Mouse (Mus musculus): ENCODE data around the gene Gca. TPM values are rescaled to one million over a fixed set of nuclear protein-coding genes. Genes with fewer than 3 reads are reported as not detected.
A peak's percentile ranks its signal among the peaks of the same experiment; 100 is the strongest.

Gene Gca
- total and polyA plus RNA-seq, 3 experiments = 6.2 to 17.9 TPM; not detected in 1

- no peak for TF ChIP-seq HCFC1 (IDR thresholded peaks at IDR 0.05; ENCODE audit: low read depth, low read length)
Measured at GRCm38 (mm10) chr2:62630446-62630845, 33.6 kb upstream of the Gca start (continued).

GRCm38 (mm10) chr2:62639869-62640268, 24.2 kb upstream of the Gca start:
- no peak overlapping the region for H3K9ac ChIP-seq (ENCODE audit: control insufficient read depth, low read depth, low read length, poor library complexity, severe bottlenecking)
- H3K9me3 ChIP-seq (replicated peaks; ENCODE audit: insufficient read depth, low read length) = no peaks in the 10 kb centered on the region
- peak; percentile 41 for DNase-seq (ENCODE audit: low read depth, low spot score)
- no peak overlapping the region for H3K27ac ChIP-seq (ENCODE audit: control insufficient read depth, low read depth, low read length)
- H3K4me1 ChIP-seq (ENCODE audit: control insufficient read depth in 1 of 2, insufficient read depth in 2 of 2, low read length in 2 of 2) = peaks cover 0 to 3% of the 10 kb centered on the region in 2 experiments; a peak in 2 of 4 replicates
- H3K27me3 ChIP-seq (ENCODE audit: control insufficient read depth in 1 of 2, insufficient read depth in 2 of 2, low read length in 2 of 2) = no peaks in the 10 kb centered on the region
- TF ChIP-seq CTCF (IDR thresholded peaks at IDR 0.05 in 2 of 3, conservative IDR thresholded peaks at IDR 0.05 in 1 of 3; ENCODE audit: control insufficient read depth in 1 of 3, insufficient read depth in 1 of 3, low read depth in 2 of 3, low read length in 3 of 3, poor library complexity in 1 of 3, severe bottlenecking in 1 of 3) (no peak), TCF12 (IDR thresholded peaks at IDR 0.05; ENCODE audit: low read depth, low read length) (no peak), RCOR1 (IDR thresholded peaks at IDR 0.05; ENCODE audit: low read depth, low read length) (no peak), USF1 (IDR thresholded peaks at IDR 0.05; ENCODE audit: low read depth, low read length) (no peak), NRF1 (IDR thresholded peaks at IDR 0.05; ENCODE audit: insufficient read depth, low read depth, low read length, poor library complexity, severe bottlenecking) (no peak), MAFK (IDR thresholded peaks at IDR 0.05; ENCODE audit: borderline replicate concordance, low read depth, low read length) (no peak), MEF2A (IDR thresholded peaks at IDR 0.05; ENCODE audit: extremely low read depth, insufficient replicate concordance, low read depth, low read length, poor library complexity, severe bottlenecking) (no peak), ZNF384 (IDR thresholded peaks at IDR 0.05; ENCODE audit: low read depth, low read length) (no peak), GATA1 (IDR thresholded peaks at IDR 0.05; ENCODE audit: low read depth, low read length) (no peak)
- peaks cover 0 to 14% of the 10 kb centered on the region in 2 experiments; a peak in 2 of 4 replicates for H3K36me3 ChIP-seq (ENCODE audit: control insufficient read depth in 1 of 2, insufficient read depth in 2 of 2, low read length in 2 of 2)
- H3K79me2 ChIP-seq (ENCODE audit: control insufficient read depth, insufficient read depth, low read length, poor library complexity) = peaks cover 15% of the 10 kb centered on the region
- H3K4me3 ChIP-seq (ENCODE audit: control insufficient read depth in 1 of 2, insufficient read depth in 1 of 2, low read depth in 2 of 2, low read length in 2 of 2) = no peak overlapping the region

GRCm38 (mm10) chr2:62643405-62644305, 20.4 kb upstream of the Gca start:
- Histone ChIP-seq H3K79me2 (ENCODE audit: control insufficient read depth, insufficient read depth, low read length, poor library complexity) (peaks cover 23% of the 10 kb centered on the region), H3K4me3 (ENCODE audit: control insufficient read depth in 1 of 2, insufficient read depth in 1 of 2, low read depth in 2 of 2, low read length in 2 of 2) (peak overlapping the region; percentile 69 to 79), H3K27me3 (ENCODE audit: control insufficient read depth in 1 of 2, insufficient read depth in 2 of 2, low read length in 2 of 2) (no peaks in the 10 kb centered on the region), H3K9ac (ENCODE audit: control insufficient read depth, low read depth, low read length, poor library complexity, severe bottlenecking) (peak overlapping the region; percentile 84), H3K27ac (ENCODE audit: control insufficient read depth, low read depth, low read length) (peak overlapping the region; percentile 45), H3K36me3 (ENCODE audit: control insufficient read depth in 1 of 2, insufficient read depth in 2 of 2, low read length in 2 of 2) (peaks cover 0 to 14% of the 10 kb centered on the region in 2 experiments; a peak in 2 of 4 replicates), H3K4me1 (ENCODE audit: control insufficient read depth in 1 of 2, insufficient read depth in 2 of 2, low read length in 2 of 2) (peaks cover 0 to 3% of the 10 kb centered on the region in 2 experiments; a peak in 2 of 4 replicates), H3K9me3 (replicated peaks; ENCODE audit: insufficient read depth, low read length) (no peaks in the 10 kb centered on the region)
- DNase-seq (ENCODE audit: low read depth, low spot score) = peak; percentile 94
- TF ChIP-seq JUND (IDR thresholded peaks at IDR 0.05; ENCODE audit: low read depth, low read length) = no peak
- no peak for TF ChIP-seq RAD21 (IDR thresholded peaks at IDR 0.05; ENCODE audit: low read depth, low read length)
- no peak for TF ChIP-seq NRF1 (IDR thresholded peaks at IDR 0.05; ENCODE audit: insufficient read depth, low read depth, low read length, poor library complexity, severe bottlenecking)
- TF ChIP-seq ZC3H11A (IDR thresholded peaks at IDR 0.05; ENCODE audit: low read depth, low read length) = no peak
- 0 out of 2 replicates have a peak, but pooled peaks have one; percentile 25 for TF ChIP-seq SMC3 (IDR thresholded peaks at IDR 0.05; ENCODE audit: low read depth, low read length)
- TF ChIP-seq MEF2A (IDR thresholded peaks at IDR 0.05; ENCODE audit: extremely low read depth, insufficient replicate concordance, low read depth, low read length, poor library complexity, severe bottlenecking) = no peak
- TF ChIP-seq TAL1 (IDR thresholded peaks at IDR 0.05; ENCODE audit: low read length) = no peak
- TF ChIP-seq EP300 (IDR thresholded peaks at IDR 0.05; ENCODE audit: low read depth in 1 of 2, low read length in 2 of 2) = no peak
- TF ChIP-seq TBP (IDR thresholded peaks at IDR 0.05; ENCODE audit: low read depth, low read length) = peak; percentile 52; the same call in 1 of the 2 replicates
- TF ChIP-seq CHD1 (IDR thresholded peaks at IDR 0.05; ENCODE audit: low read depth, low read length) = peak; percentile 40; the same call in 1 of the 2 replicates
- no peak for TF ChIP-seq GATA1 (IDR thresholded peaks at IDR 0.05; ENCODE audit: low read depth, low read length)
- no peak for TF ChIP-seq KAT2A (conservative IDR thresholded peaks at IDR 0.05; ENCODE audit: low read depth, low read length)
- no peak for TF ChIP-seq MYB (IDR thresholded peaks at IDR 0.05; ENCODE audit: low read depth, low read length)
- TF ChIP-seq ZMIZ1 (IDR thresholded peaks at IDR 0.05; ENCODE audit: low read depth, low read length) = no peak
- no peak for TF ChIP-seq GABPA (IDR thresholded peaks at IDR 0.05; ENCODE audit: low read depth, low read length)
- peak; percentile 8; the same call in 1 of the 2 replicates for TF ChIP-seq TCF12 (IDR thresholded peaks at IDR 0.05; ENCODE audit: low read depth, low read length)
- no peak for TF ChIP-seq USF1 (IDR thresholded peaks at IDR 0.05; ENCODE audit: low read depth, low read length)
- TF ChIP-seq HCFC1 (IDR thresholded peaks at IDR 0.05; ENCODE audit: low read depth, low read length) = no peak
- TF ChIP-seq MAX (IDR thresholded peaks at IDR 0.05; ENCODE audit: low read length) = peak; percentile 79
- peak; percentile 81 for TF ChIP-seq SIN3A (IDR thresholded peaks at IDR 0.05; ENCODE audit: low read length)
- no peak for TF ChIP-seq UBTF (IDR thresholded peaks at IDR 0.05; ENCODE audit: borderline replicate concordance, insufficient read depth, low read depth, low read length)

All from MEL (cell line).